ENCODE assay signal across 7 mouse cellular contexts in genomic region chr13:22005605-22006333, GRCm38 (mm10). TPM values are rescaled to one million over a fixed set of nuclear protein-coding genes. Genes with fewer than 3 reads are reported as not detected.
DNase-seq lines count a peak whose midpoint lies in the region; ATAC-seq and TF ChIP-seq lines count a peak whose summit lies in the region.

No protein-coding gene starts in this region.

- peak; percentile 71 for ATAC-seq in heart, embryonic 16.5 days (replicated peaks; ENCODE audit: extremely low read depth, insufficient read depth, low FRiP score)
- ATAC-seq in limb, embryonic 13.5 days (ENCODE audit: low FRiP score, low read depth), result peak; percentile 84
- peak; percentile 88 for ATAC-seq in midbrain, embryonic 12.5 days (ENCODE audit: low FRiP score, low read depth)

- H3K9me3 ChIP-seq in heart, embryonic 16.5 days (replicated peaks; ENCODE audit: control insufficient read depth, low read length), result no peaks in the 10 kb centered on the region
- no peaks in the 10 kb centered on the region for H3K9me3 ChIP-seq in limb, embryonic 13.5 days
- H3K9me3 ChIP-seq in midbrain, embryonic 12.5 days, result no peaks in the 10 kb centered on the region

- DNase-seq in right cerebral cortex, postnatal 25 days, result peak; percentile 53
- DNase-seq in right cerebral cortex, adult 18-20 months, result no peak
- peak; percentile 71 for DNase-seq in thymus, adult 2 months

- WGBS in heart, embryonic 16.5 days, result under 1% methylated on average over 45 of the region's 45 CpGs
- WGBS in limb, embryonic 13.5 days, result under 1% methylated on average over 45 of the region's 45 CpGs
- under 1% methylated on average over 45 of the region's 45 CpGs for WGBS in midbrain, embryonic 12.5 days
- WGBS in thymus, adult 2 months, result under 1% methylated on average over 45 of the region's 45 CpGs

- peaks cover 78% of the 10 kb centered on the region for H3K27me3 ChIP-seq in heart, embryonic 16.5 days (ENCODE audit: control insufficient read depth, insufficient read depth, low read length)
- H3K27me3 ChIP-seq in limb, embryonic 13.5 days, result peaks cover 100% of the 10 kb centered on the region
- peaks cover 100% of the 10 kb centered on the region for H3K27me3 ChIP-seq in midbrain, embryonic 12.5 days
- peaks cover 4% of the 10 kb centered on the region; the same call in 1 of the 2 replicates for H3K27me3 ChIP-seq in thymus, adult 2 months (ENCODE audit: control insufficient read depth, insufficient read depth, low read length)

- peak overlapping the region; percentile 98 for H3K4me2 ChIP-seq in heart, embryonic 16.5 days (ENCODE audit: low read depth, low read length)
- peak overlapping the region; percentile 95 for H3K4me2 ChIP-seq in limb, embryonic 13.5 days (replicated peaks)
- H3K4me2 ChIP-seq in midbrain, embryonic 12.5 days (replicated peaks), result peak overlapping the region; percentile 85

- H3K9ac ChIP-seq in heart, embryonic 16.5 days (ENCODE audit: low read length), result peak overlapping the region; percentile 49
- peak overlapping the region; percentile 62 for H3K9ac ChIP-seq in limb, embryonic 13.5 days
- H3K9ac ChIP-seq in midbrain, embryonic 12.5 days (replicated peaks), result peak overlapping the region; percentile 50

- H3K36me3 ChIP-seq in heart, embryonic 16.5 days (ENCODE audit: control insufficient read depth, insufficient read depth), result no peaks in the 10 kb centered on the region
- H3K36me3 ChIP-seq in limb, embryonic 13.5 days, result no peaks in the 10 kb centered on the region
- H3K36me3 ChIP-seq in midbrain, embryonic 12.5 days, result no peaks in the 10 kb centered on the region
- H3K36me3 ChIP-seq in thymus, adult 2 months (ENCODE audit: control insufficient read depth, insufficient read depth, low read length), result no peaks in the 10 kb centered on the region

- no peak overlapping the region for H3K27ac ChIP-seq in bone marrow macrophage, adult 2 months (ENCODE audit: insufficient read depth, low read depth, low read length)
- no peak overlapping the region for H3K27ac ChIP-seq in heart, embryonic 16.5 days (ENCODE audit: low read length)
- no peak overlapping the region for H3K27ac ChIP-seq in limb, embryonic 13.5 days
- H3K27ac ChIP-seq in midbrain, embryonic 12.5 days (replicated peaks), result no peak overlapping the region
- no peak overlapping the region for H3K27ac ChIP-seq in thymus, adult 2 months (ENCODE audit: control insufficient read depth, insufficient read depth, low read length)

- peaks cover 37% of the 10 kb centered on the region for H3K4me1 ChIP-seq in bone marrow macrophage, adult 2 months (ENCODE audit: control insufficient read depth, insufficient read depth, low read length)
- H3K4me1 ChIP-seq in heart, embryonic 16.5 days (ENCODE audit: control insufficient read depth, insufficient read depth, low read length), result peaks cover 10% of the 10 kb centered on the region
- peaks cover 11% of the 10 kb centered on the region for H3K4me1 ChIP-seq in limb, embryonic 13.5 days
- H3K4me1 ChIP-seq in midbrain, embryonic 12.5 days, result peaks cover 20% of the 10 kb centered on the region
- H3K4me1 ChIP-seq in thymus, adult 2 months (replicated peaks; ENCODE audit: control insufficient read depth, insufficient read depth, low read length), result peaks cover 19% of the 10 kb centered on the region

- peak overlapping the region; percentile 75 for H3K4me3 ChIP-seq in bone marrow macrophage, adult 2 months (ENCODE audit: insufficient read depth, low read length)
- H3K4me3 ChIP-seq in heart, embryonic 16.5 days (ENCODE audit: low read length), result peak overlapping the region; percentile 72
- peak overlapping the region; percentile 54 for H3K4me3 ChIP-seq in limb, embryonic 13.5 days
- peak overlapping the region; percentile 49 for H3K4me3 ChIP-seq in midbrain, embryonic 12.5 days
- H3K4me3 ChIP-seq in thymus, adult 2 months (ENCODE audit: control insufficient read depth, insufficient read depth, low read length), result peak overlapping the region; percentile 69

- no peak for TF ChIP-seq CTCF in bone marrow macrophage, adult 2 months (IDR thresholded peaks at IDR 0.05; ENCODE audit: low read depth, low read length)
- TF ChIP-seq CTCF in thymus, adult 2 months (IDR thresholded peaks at IDR 0.05; ENCODE audit: borderline replicate concordance, control insufficient read depth, extremely low read depth, insufficient read depth, low read length, poor library complexity), result 0 out of 2 replicates have a peak, but pooled peaks have one; percentile 21

- no peak for TF ChIP-seq POLR2A in bone marrow macrophage, adult 2 months (IDR thresholded peaks at IDR 0.05; ENCODE audit: borderline replicate concordance, low read depth, low read length)
- TF ChIP-seq POLR2A in thymus, adult 2 months (IDR thresholded peaks at IDR 0.05; ENCODE audit: control insufficient read depth, extremely low read depth, insufficient read depth, low read length, poor library complexity), result no peak

RNA-seq across cellular contexts. Expression of gene Prss16, which starts 3.8 kb away (rescaled TPM):
- polyA plus RNA-seq in bone marrow macrophage, adult 2 months (2012; ENCODE audit: insufficient read depth, insufficient read length, missing spikeins), result 3.0 and 3.4 TPM in 2 replicates
- polyA plus RNA-seq in heart, embryonic 16.5 days (2015; fragmentation: Nextera tagmentation; extraction: Ambion mirVana), result 62.9 and 135 TPM in 2 replicates
- 0.98 and 1.1 TPM in 2 replicates for polyA plus RNA-seq in limb, embryonic 13.5 days (2015; fragmentation: Nextera tagmentation; extraction: Ambion mirVana)
- polyA plus RNA-seq in midbrain, embryonic 12.5 days (2016; fragmentation: Nextera tagmentation; extraction: Ambion mirVana), result 0.30 TPM in 1 of 2 replicates, not detected in the other
- polyA plus RNA-seq in thymus, adult 2 months (2012; rRNA removed), result 640 and 1,004 TPM in 2 replicates

RNA-seq across cellular contexts. Expression of gene Pom121l2, which starts 24.8 kb away (rescaled TPM):
- not detected in 2 replicates for polyA plus RNA-seq in bone marrow macrophage, adult 2 months (2012; ENCODE audit: insufficient read depth, insufficient read length, missing spikeins)
- polyA plus RNA-seq in heart, embryonic 16.5 days (2015; fragmentation: Nextera tagmentation; extraction: Ambion mirVana), result not detected in 2 replicates
- 0.37 and 0.38 TPM in 2 replicates for polyA plus RNA-seq in limb, embryonic 13.5 days (2015; fragmentation: Nextera tagmentation; extraction: Ambion mirVana)
- polyA plus RNA-seq in midbrain, embryonic 12.5 days (2016; fragmentation: Nextera tagmentation; extraction: Ambion mirVana), result not detected in 2 replicates
- polyA plus RNA-seq in thymus, adult 2 months (2012; rRNA removed), result 0.08 and 0.23 TPM in 2 replicates

RNA-seq across cellular contexts. Expression of gene Hist1h2ah, which starts 29.6 kb away (rescaled TPM):
- polyA plus RNA-seq in bone marrow macrophage, adult 2 months (2012; ENCODE audit: insufficient read depth, insufficient read length, missing spikeins), result not detected in 2 replicates
- 5.3 and 7.9 TPM in 2 replicates for polyA plus RNA-seq in heart, embryonic 16.5 days (2015; fragmentation: Nextera tagmentation; extraction: Ambion mirVana)
- polyA plus RNA-seq in limb, embryonic 13.5 days (2015; fragmentation: Nextera tagmentation; extraction: Ambion mirVana), result 8.8 and 11.8 TPM in 2 replicates
- polyA plus RNA-seq in midbrain, embryonic 12.5 days (2016; fragmentation: Nextera tagmentation; extraction: Ambion mirVana), result 10.1 and 11.3 TPM in 2 replicates
- polyA plus RNA-seq in thymus, adult 2 months (2012; rRNA removed), result 248 and 460 TPM in 2 replicates

RNA-seq across cellular contexts. Expression of gene Hist1h2bk, which starts 29.9 kb away (rescaled TPM):
- polyA plus RNA-seq in bone marrow macrophage, adult 2 months (2012; ENCODE audit: insufficient read depth, insufficient read length, missing spikeins), result 2.9 and 5.5 TPM in 2 replicates
- 1.6 and 3.1 TPM in 2 replicates for polyA plus RNA-seq in heart, embryonic 16.5 days (2015; fragmentation: Nextera tagmentation; extraction: Ambion mirVana)
- polyA plus RNA-seq in limb, embryonic 13.5 days (2015; fragmentation: Nextera tagmentation; extraction: Ambion mirVana), result 14.4 and 16.2 TPM in 2 replicates
- polyA plus RNA-seq in midbrain, embryonic 12.5 days (2016; fragmentation: Nextera tagmentation; extraction: Ambion mirVana), result 7.2 and 8.1 TPM in 2 replicates
- polyA plus RNA-seq in thymus, adult 2 months (2012; rRNA removed), result 322 and 402 TPM in 2 replicates

RNA-seq across cellular contexts. Expression of gene Hist1h4i, which starts 35.4 kb away (rescaled TPM):
- polyA plus RNA-seq in bone marrow macrophage, adult 2 months (2012; ENCODE audit: insufficient read depth, insufficient read length, missing spikeins), result 7.5 and 8.2 TPM in 2 replicates
- polyA plus RNA-seq in heart, embryonic 16.5 days (2015; fragmentation: Nextera tagmentation; extraction: Ambion mirVana), result 9.0 and 10.6 TPM in 2 replicates
- polyA plus RNA-seq in limb, embryonic 13.5 days (2015; fragmentation: Nextera tagmentation; extraction: Ambion mirVana), result 25.3 and 27.8 TPM in 2 replicates
- polyA plus RNA-seq in midbrain, embryonic 12.5 days (2016; fragmentation: Nextera tagmentation; extraction: Ambion mirVana), result 34.4 and 38.6 TPM in 2 replicates
- polyA plus RNA-seq in thymus, adult 2 months (2012; rRNA removed), result 33.1 and 38.5 TPM in 2 replicates

Comparison
In these comparisons a context has a peak if more than half of its experiments do, and no peak if none do; other contexts are left out.
1. RNA of gene Prss16, which starts 3.8 kb away (polyA plus RNA-seq): 640 to 1,004 TPM in thymus, adult 2 months and 62.9 to 135 TPM in heart, embryonic 16.5 days; 3.0 to 3.4 TPM in bone marrow macrophage, adult 2 months, 0.98 to 1.1 TPM in limb, embryonic 13.5 days and 0.30 TPM in midbrain, embryonic 12.5 days; every median in the first group is over 10 times any median in the second.
2. RNA of gene Hist1h2ah, which starts 29.6 kb away (polyA plus RNA-seq): 248 to 460 TPM in thymus, adult 2 months; 8.8 to 11.8 TPM in limb, embryonic 13.5 days, 10.1 to 11.3 TPM in midbrain, embryonic 12.5 days, 5.3 to 7.9 TPM in heart, embryonic 16.5 days and not detected in bone marrow macrophage, adult 2 months; every median in the first group is over 10 times any median in the second.
3. Peak in every context shown above with its lines, with median percentiles within 50 percentile points of each other: H3K4me3 ChIP-seq, ATAC-seq, H3K4me2 ChIP-seq and H3K9ac ChIP-seq.